Mouse (Mus musculus): ENCODE measurements around the gene Pex16. TPM values are rescaled to one million over a fixed set of nuclear protein-coding genes. Genes with fewer than 3 reads are reported as not detected.

The Pex16 gene
- polyA plus RNA-seq, 1 experiment, result 15.4 TPM

- H3K27ac ChIP-seq (ENCODE audit: control insufficient read depth, insufficient read depth, low read depth, low read length, poor library complexity), result no peak overlapping the region
- no peak for TF ChIP-seq CTCF (IDR thresholded peaks at IDR 0.05; ENCODE audit: control insufficient read depth, insufficient read depth, low read length)
- TF ChIP-seq POLR2A (IDR thresholded peaks at IDR 0.05; ENCODE audit: borderline replicate concordance, control insufficient read depth, low read depth, low read length), result no peak
- 63% methylated on average over 4 of the region's 4 CpGs for WGBS
- no peak overlapping the region for H3K4me3 ChIP-seq (replicated peaks; ENCODE audit: control insufficient read depth, low read depth, low read length)
- H3K4me1 ChIP-seq (ENCODE audit: control insufficient read depth, insufficient read depth, low read length), result no peaks in the 10 kb centered on the region
Observed at GRCm38 (mm10) chr2:92387646-92388045, 13.2 kb downstream of the Pex16 start.

DNA sequence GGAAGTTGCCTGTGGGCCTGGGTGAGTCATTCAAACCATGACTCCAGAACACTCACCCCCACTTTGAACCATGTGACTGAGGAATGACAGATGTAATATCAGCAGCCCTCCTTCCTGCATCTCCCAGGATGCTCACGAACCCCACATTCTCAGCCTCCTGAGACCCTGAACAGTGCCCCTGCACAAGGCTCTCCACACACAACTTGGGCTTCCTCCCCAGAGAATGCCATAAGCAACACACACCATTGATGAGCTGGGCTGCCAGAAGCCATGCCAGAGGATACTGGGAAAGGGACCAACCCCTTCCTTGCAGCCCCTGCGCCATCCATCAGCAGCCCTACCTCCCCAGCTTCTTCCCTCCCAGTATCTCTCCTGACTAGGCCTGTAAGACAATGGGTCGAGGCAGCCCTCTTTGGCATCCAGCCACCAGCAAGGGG is 13.6 kb downstream of the Pex16 start:
- H3K27ac ChIP-seq (ENCODE audit: control insufficient read depth, insufficient read depth, low read depth, low read length, poor library complexity), result no peak overlapping the region
- WGBS, result 65% methylated on average over 3 of the region's 3 CpGs
- no peaks in the 10 kb centered on the region for H3K4me1 ChIP-seq (ENCODE audit: control insufficient read depth, insufficient read depth, low read length)
- no peak for TF ChIP-seq CTCF (IDR thresholded peaks at IDR 0.05; ENCODE audit: control insufficient read depth, insufficient read depth, low read length)
- TF ChIP-seq POLR2A (IDR thresholded peaks at IDR 0.05; ENCODE audit: borderline replicate concordance, control insufficient read depth, low read depth, low read length), result no peak
- no peak overlapping the region for H3K4me3 ChIP-seq (replicated peaks; ENCODE audit: control insufficient read depth, low read depth, low read length)

GRCm38 (mm10) chr2:92388891-92389641 is 14.6 kb downstream of the Pex16 start:
- WGBS, result 3% methylated on average over 62 of the region's 62 CpGs
- H3K4me1 ChIP-seq (ENCODE audit: control insufficient read depth, insufficient read depth, low read length), result no peaks in the 10 kb centered on the region
- H3K27ac ChIP-seq (ENCODE audit: control insufficient read depth, insufficient read depth, low read depth, low read length, poor library complexity), result no peak overlapping the region
- H3K4me3 ChIP-seq (replicated peaks; ENCODE audit: control insufficient read depth, low read depth, low read length), result no peak overlapping the region
- TF ChIP-seq POLR2A (IDR thresholded peaks at IDR 0.05; ENCODE audit: borderline replicate concordance, control insufficient read depth, low read depth, low read length), result no peak
- TF ChIP-seq CTCF (IDR thresholded peaks at IDR 0.05; ENCODE audit: control insufficient read depth, insufficient read depth, low read length), result no peak

DNA sequence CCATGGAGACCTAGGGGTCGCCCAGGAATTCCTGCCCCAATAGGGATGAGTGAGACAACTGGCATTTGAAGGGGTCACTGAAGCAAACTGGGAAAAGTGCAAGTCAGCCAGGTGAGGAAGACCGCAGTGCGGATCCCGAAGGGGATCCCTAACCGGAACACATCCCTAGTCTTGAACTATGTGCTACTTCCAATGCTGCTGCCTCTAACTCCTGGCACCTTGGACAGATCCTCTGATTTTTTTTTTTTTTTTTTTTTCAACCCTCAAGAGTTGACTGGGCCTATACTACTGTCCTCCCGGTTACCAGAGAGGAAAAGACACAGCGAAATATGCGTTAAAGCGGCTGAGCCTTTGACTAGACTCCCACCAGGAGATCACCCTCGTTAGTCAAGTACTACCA is 15.2 kb downstream of the Pex16 start:
- Histone ChIP-seq H3K27ac (ENCODE audit: control insufficient read depth, insufficient read depth, low read depth, low read length, poor library complexity) (no peak overlapping the region), H3K4me1 (ENCODE audit: control insufficient read depth, insufficient read depth, low read length) (no peaks in the 10 kb centered on the region), H3K4me3 (replicated peaks; ENCODE audit: control insufficient read depth, low read depth, low read length) (no peak overlapping the region)
- WGBS, result 42% methylated on average over 10 of the region's 10 CpGs
- TF ChIP-seq CTCF (IDR thresholded peaks at IDR 0.05; ENCODE audit: control insufficient read depth, insufficient read depth, low read length), result no peak
- TF ChIP-seq POLR2A (IDR thresholded peaks at IDR 0.05; ENCODE audit: borderline replicate concordance, control insufficient read depth, low read depth, low read length), result no peak

DNA sequence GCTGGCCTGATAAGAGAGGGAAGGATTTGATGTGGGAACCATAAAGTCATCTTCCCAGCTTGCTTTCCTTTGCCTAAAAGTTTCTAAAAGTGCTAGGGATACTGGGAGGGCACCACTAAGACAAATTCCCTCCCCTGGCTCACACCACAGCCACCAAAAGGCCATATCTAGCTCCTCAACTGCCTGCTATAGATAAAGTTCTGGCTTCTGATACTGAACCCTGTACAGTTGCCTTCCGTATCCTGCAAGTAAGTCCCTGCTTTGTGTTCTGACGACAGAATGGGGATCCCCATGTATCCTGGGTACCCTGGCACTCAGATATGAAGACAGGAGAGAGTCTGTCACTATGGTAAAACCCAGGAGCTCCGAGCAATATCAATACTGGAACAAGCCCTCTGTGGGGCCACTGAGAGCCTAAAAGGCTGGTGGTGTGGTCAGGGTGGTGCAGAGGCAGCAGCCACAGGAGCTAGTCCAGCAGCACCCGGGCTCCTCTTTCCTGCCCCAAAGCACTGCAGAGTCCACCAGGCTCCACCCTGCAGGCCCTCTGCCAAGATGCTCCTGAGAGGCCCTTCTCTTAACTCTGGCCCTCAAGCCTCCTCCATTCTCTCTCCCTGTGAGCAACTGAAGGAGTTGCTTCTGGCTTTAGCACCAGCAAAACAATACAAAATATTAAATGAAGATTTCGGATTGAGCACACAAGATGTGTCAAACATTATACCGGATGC is 15.9 kb downstream of the Pex16 start:
- no peak overlapping the region for H3K4me3 ChIP-seq (replicated peaks; ENCODE audit: control insufficient read depth, low read depth, low read length)
- H3K4me1 ChIP-seq (ENCODE audit: control insufficient read depth, insufficient read depth, low read length), result no peaks in the 10 kb centered on the region
- TF ChIP-seq POLR2A (IDR thresholded peaks at IDR 0.05; ENCODE audit: borderline replicate concordance, control insufficient read depth, low read depth, low read length), result no peak
- TF ChIP-seq CTCF (IDR thresholded peaks at IDR 0.05; ENCODE audit: control insufficient read depth, insufficient read depth, low read length), result no peak
- WGBS, result 58% methylated on average over 6 of the region's 6 CpGs
- H3K27ac ChIP-seq (ENCODE audit: control insufficient read depth, insufficient read depth, low read depth, low read length, poor library complexity), result no peak overlapping the region

DNA sequence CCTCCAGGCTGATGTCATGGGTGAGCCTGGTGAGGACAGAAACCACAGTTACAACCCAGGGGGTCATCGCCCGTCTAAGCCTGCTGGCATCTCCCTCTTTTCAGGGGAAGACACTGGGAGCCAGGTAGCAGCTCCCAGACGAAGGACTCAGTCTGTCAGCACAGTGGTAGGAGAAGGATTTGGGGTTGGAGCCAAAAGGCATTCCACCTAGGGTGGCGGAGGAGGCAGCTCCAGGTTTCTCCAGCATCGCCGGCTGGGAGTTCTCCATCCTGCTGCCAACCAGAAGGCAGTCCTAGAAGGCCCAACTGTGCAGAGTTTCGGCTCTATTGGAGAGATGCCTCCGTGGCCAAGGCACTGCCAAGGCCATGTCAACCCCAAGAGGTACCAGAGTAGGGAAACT is 16.6 kb downstream of the Pex16 start:
- Histone ChIP-seq H3K27ac (ENCODE audit: control insufficient read depth, insufficient read depth, low read depth, low read length, poor library complexity) (no peak overlapping the region), H3K4me3 (replicated peaks; ENCODE audit: control insufficient read depth, low read depth, low read length) (no peak overlapping the region), H3K4me1 (ENCODE audit: control insufficient read depth, insufficient read depth, low read length) (no peaks in the 10 kb centered on the region)
- TF ChIP-seq CTCF (IDR thresholded peaks at IDR 0.05; ENCODE audit: control insufficient read depth, insufficient read depth, low read length), result no peak
- TF ChIP-seq POLR2A (IDR thresholded peaks at IDR 0.05; ENCODE audit: borderline replicate concordance, control insufficient read depth, low read depth, low read length), result no peak
- WGBS, result 89% methylated on average over 8 of the region's 8 CpGs

- H3K4me1 ChIP-seq (ENCODE audit: control insufficient read depth, insufficient read depth, low read length), result no peaks in the 10 kb centered on the region
- no peak overlapping the region for H3K27ac ChIP-seq (ENCODE audit: control insufficient read depth, insufficient read depth, low read depth, low read length, poor library complexity)
- 55% methylated on average over 11 of the region's 11 CpGs for WGBS
- TF ChIP-seq CTCF (IDR thresholded peaks at IDR 0.05; ENCODE audit: control insufficient read depth, insufficient read depth, low read length) (no peak), POLR2A (IDR thresholded peaks at IDR 0.05; ENCODE audit: borderline replicate concordance, control insufficient read depth, low read depth, low read length) (no peak)
- no peak overlapping the region for H3K4me3 ChIP-seq (replicated peaks; ENCODE audit: control insufficient read depth, low read depth, low read length)
Observed at GRCm38 (mm10) chr2:92391703-92392317, 17.3 kb downstream of the Pex16 start.
